In the genomic region with DNA sequence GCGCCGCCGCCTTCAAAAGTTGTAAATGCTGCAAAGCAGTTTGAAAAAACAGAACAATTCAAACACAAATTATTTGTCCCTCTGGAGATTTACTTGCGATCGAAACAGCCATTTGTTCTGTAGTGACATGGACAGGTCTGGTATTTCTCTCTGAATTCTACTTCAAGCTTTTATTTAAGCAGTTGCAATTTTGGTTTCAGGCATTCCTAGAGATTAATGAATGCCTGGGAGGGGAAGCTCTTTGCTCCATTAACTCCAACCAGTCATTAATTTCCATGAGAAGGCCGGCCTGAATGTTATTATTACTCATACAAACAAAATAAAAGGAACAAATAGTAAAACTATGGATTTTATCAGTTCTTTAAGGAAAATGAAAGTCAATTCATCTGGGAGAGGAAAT, we compare ENCODE assay signal across 27 mouse cellular contexts.
A peak's percentile ranks its signal among the peaks of the same experiment; 100 is the strongest.
DNase-seq lines count a peak whose midpoint lies in the region; ATAC-seq and TF ChIP-seq lines count a peak whose summit lies in the region.
"Had no signal": no experiment of that assay in that cellular context is flagged by ENCODE, and none has a peak within 500 bp of the region (broad histone marks: within the 10 kb centered on the region; RNA-seq: fewer than 3 reads in every experiment).

No protein-coding gene starts in this region.

- DNase-seq in kidney, adult 2 months, result peak; percentile 7
- no peak for DNase-seq in kidney, postnatal 14 days
- no peak for DNase-seq in kidney, adult 18-20 months
- peak; percentile 10 for DNase-seq in neural tube, embryonic 11.5 days (ENCODE audit: low spot score)
- no peak for DNase-seq in gastrocnemius, postnatal 4 days (ENCODE audit: low spot score in 2 of 2)
- DNase-seq: adrenal gland, adult 8-10 months; adrenal gland, postnatal 25 days; cerebellum, adult 2 months; cerebellum, adult 9-11 months; cerebellum, postnatal 25 days; forebrain, postnatal 0 days; gastrocnemius, postnatal 25 days; heart, adult 2 months; heart, postnatal 14 days; heart, postnatal 4 days had no signal

- no peak overlapping the region for H3K27ac ChIP-seq in kidney, adult 2 months (ENCODE audit: insufficient read depth, low read depth, low read length)
- 0 out of 2 replicates have a peak overlapping the region, but pooled peaks have one; percentile 28 for H3K27ac ChIP-seq in kidney, embryonic 16.5 days (ENCODE audit: low read length)
- no peak overlapping the region for H3K27ac ChIP-seq in neural tube, embryonic 11.5 days (ENCODE audit: low read depth, low read length)
- H3K27ac ChIP-seq in neural tube, embryonic 15.5 days (replicated peaks), result no peak overlapping the region
- H3K27ac ChIP-seq: embryonic facial prominence, embryonic 12.5 days; embryonic facial prominence, embryonic 15.5 days; heart, adult 2 months; heart, embryonic 10.5 days; heart, embryonic 13.5 days; hindbrain, embryonic 14.5 days had no signal

- TF ChIP-seq CTCF in kidney, adult 2 months (conservative IDR thresholded peaks at IDR 0.05; ENCODE audit: insufficient read depth, insufficient read length, low read depth, low read length), result no peak

- no peak overlapping the region for H3K9ac ChIP-seq in kidney, embryonic 16.5 days (replicated peaks; ENCODE audit: low read length)
- H3K9ac ChIP-seq in neural tube, embryonic 11.5 days (ENCODE audit: low read length), result no peak overlapping the region
- no peak overlapping the region for H3K9ac ChIP-seq in neural tube, embryonic 15.5 days (replicated peaks)
- H3K9ac ChIP-seq: embryonic facial prominence, embryonic 12.5 days; embryonic facial prominence, embryonic 15.5 days; forebrain, postnatal 0 days; heart, embryonic 13.5 days; hindbrain, embryonic 14.5 days had no signal

- H3K9me3 ChIP-seq in kidney, embryonic 16.5 days (ENCODE audit: low read length), result no peaks in the 10 kb centered on the region
- no peaks in the 10 kb centered on the region for H3K9me3 ChIP-seq in neural tube, embryonic 11.5 days (ENCODE audit: control insufficient read depth, low read length)
- no peaks in the 10 kb centered on the region for H3K9me3 ChIP-seq in neural tube, embryonic 15.5 days (replicated peaks)
- H3K9me3 ChIP-seq: embryonic facial prominence, embryonic 12.5 days; embryonic facial prominence, embryonic 15.5 days; heart, embryonic 10.5 days; heart, embryonic 13.5 days had no signal

- no peaks in the 10 kb centered on the region for H3K27me3 ChIP-seq in kidney, adult 2 months (replicated peaks; ENCODE audit: control insufficient read depth, insufficient read depth, low read length)
- no peaks in the 10 kb centered on the region for H3K27me3 ChIP-seq in kidney, embryonic 16.5 days (ENCODE audit: insufficient read depth, low read length)
- H3K27me3 ChIP-seq in neural tube, embryonic 11.5 days (ENCODE audit: control insufficient read depth, insufficient read depth, low read length), result no peaks in the 10 kb centered on the region
- no peaks in the 10 kb centered on the region for H3K27me3 ChIP-seq in neural tube, embryonic 15.5 days (replicated peaks)
- H3K27me3 ChIP-seq: CH12.LX; embryonic facial prominence, embryonic 12.5 days; embryonic facial prominence, embryonic 15.5 days; heart, embryonic 13.5 days had no signal

- 28% methylated on average over 6 of the region's 6 CpGs for WGBS in kidney, adult 2 months
- 16% methylated on average over 6 of the region's 6 CpGs for WGBS in kidney, embryonic 16.5 days
- 51% methylated on average over 6 of the region's 6 CpGs for whole genome bisulfite sequencing in neural tube, embryonic 11.5 days
- 46% methylated on average over 6 of the region's 6 CpGs for WGBS in neural tube, embryonic 15.5 days

- H3K4me3 ChIP-seq in kidney, adult 2 months (ENCODE audit: insufficient read depth, low read depth, low read length), result no peak overlapping the region
- H3K4me3 ChIP-seq in kidney, embryonic 16.5 days (ENCODE audit: low read length), result no peak overlapping the region
- no peak overlapping the region for H3K4me3 ChIP-seq in neural tube, embryonic 11.5 days (ENCODE audit: low read depth, low read length)
- no peak overlapping the region for H3K4me3 ChIP-seq in neural tube, embryonic 15.5 days (replicated peaks)
- H3K4me3 ChIP-seq: embryonic facial prominence, embryonic 12.5 days; embryonic facial prominence, embryonic 15.5 days; heart, adult 2 months; heart, embryonic 10.5 days; heart, embryonic 13.5 days had no signal

- no peaks in the 10 kb centered on the region for H3K4me1 ChIP-seq in kidney, adult 2 months (ENCODE audit: control insufficient read depth, insufficient read depth, low read length)
- no peaks in the 10 kb centered on the region for H3K4me1 ChIP-seq in kidney, embryonic 16.5 days (ENCODE audit: insufficient read depth, low read length)
- no peaks in the 10 kb centered on the region for H3K4me1 ChIP-seq in neural tube, embryonic 11.5 days (ENCODE audit: control insufficient read depth, insufficient read depth, low read length)
- H3K4me1 ChIP-seq in neural tube, embryonic 15.5 days, result no peaks in the 10 kb centered on the region
- H3K4me1 ChIP-seq: embryonic facial prominence, embryonic 12.5 days; embryonic facial prominence, embryonic 15.5 days; heart, embryonic 10.5 days had no signal

- H3K36me3 ChIP-seq in kidney, adult 2 months (ENCODE audit: control insufficient read depth, insufficient read depth, low read length), result no peaks in the 10 kb centered on the region
- no peaks in the 10 kb centered on the region for H3K36me3 ChIP-seq in kidney, embryonic 16.5 days (ENCODE audit: insufficient read depth, low read length)
- no peaks in the 10 kb centered on the region for H3K36me3 ChIP-seq in neural tube, embryonic 11.5 days (ENCODE audit: control insufficient read depth, insufficient read depth, low read length)
- H3K36me3 ChIP-seq in neural tube, embryonic 15.5 days, result no peaks in the 10 kb centered on the region
- H3K36me3 ChIP-seq: embryonic facial prominence, embryonic 12.5 days; embryonic facial prominence, embryonic 15.5 days; G1E; heart, embryonic 10.5 days; heart, embryonic 13.5 days had no signal

- peak; percentile 67; the same call in 1 of the 2 replicates for ATAC-seq in kidney, embryonic 16.5 days (ENCODE audit: low FRiP score, low TSS enrichment)
- ATAC-seq in neural tube, embryonic 11.5 days (ENCODE audit: insufficient read depth, low FRiP score, low TSS enrichment), result no peak
- ATAC-seq in neural tube, embryonic 15.5 days (ENCODE audit: low FRiP score), result no peak
- no peak for ATAC-seq in CD4-positive, CD25-positive, alpha-beta regulatory T cell, adult 4 months
- ATAC-seq: activated CD4-positive, CD25-positive, alpha-beta regulatory T cell, adult 4 months; forebrain, embryonic 14.5 days; forebrain, postnatal 0 days had no signal

- H3K4me2 ChIP-seq in kidney, embryonic 16.5 days (replicated peaks; ENCODE audit: low read depth, low read length), result peak overlapping the region; percentile 32
- H3K4me2 ChIP-seq in neural tube, embryonic 11.5 days (ENCODE audit: low read depth), result no peak overlapping the region
- no peak overlapping the region for H3K4me2 ChIP-seq in neural tube, embryonic 15.5 days
- H3K4me2 ChIP-seq: embryonic facial prominence, embryonic 12.5 days; embryonic facial prominence, embryonic 15.5 days; heart, embryonic 13.5 days; hindbrain, embryonic 14.5 days had no signal

- no peak for TF ChIP-seq POLR2A in kidney, adult 2 months (IDR thresholded peaks at IDR 0.05; ENCODE audit: low read depth, low read length)

Comparison
In these comparisons a context has a peak if more than half of its experiments do, and no peak if none do; other contexts are left out.
1. DNase-seq: peak in kidney, adult 2 months (single experiment) and neural tube, embryonic 11.5 days (single experiment); none in kidney, postnatal 14 days (single experiment), kidney, adult 18-20 months (single experiment) and gastrocnemius, postnatal 4 days (0 of 2).